In the genomic region with DNA sequence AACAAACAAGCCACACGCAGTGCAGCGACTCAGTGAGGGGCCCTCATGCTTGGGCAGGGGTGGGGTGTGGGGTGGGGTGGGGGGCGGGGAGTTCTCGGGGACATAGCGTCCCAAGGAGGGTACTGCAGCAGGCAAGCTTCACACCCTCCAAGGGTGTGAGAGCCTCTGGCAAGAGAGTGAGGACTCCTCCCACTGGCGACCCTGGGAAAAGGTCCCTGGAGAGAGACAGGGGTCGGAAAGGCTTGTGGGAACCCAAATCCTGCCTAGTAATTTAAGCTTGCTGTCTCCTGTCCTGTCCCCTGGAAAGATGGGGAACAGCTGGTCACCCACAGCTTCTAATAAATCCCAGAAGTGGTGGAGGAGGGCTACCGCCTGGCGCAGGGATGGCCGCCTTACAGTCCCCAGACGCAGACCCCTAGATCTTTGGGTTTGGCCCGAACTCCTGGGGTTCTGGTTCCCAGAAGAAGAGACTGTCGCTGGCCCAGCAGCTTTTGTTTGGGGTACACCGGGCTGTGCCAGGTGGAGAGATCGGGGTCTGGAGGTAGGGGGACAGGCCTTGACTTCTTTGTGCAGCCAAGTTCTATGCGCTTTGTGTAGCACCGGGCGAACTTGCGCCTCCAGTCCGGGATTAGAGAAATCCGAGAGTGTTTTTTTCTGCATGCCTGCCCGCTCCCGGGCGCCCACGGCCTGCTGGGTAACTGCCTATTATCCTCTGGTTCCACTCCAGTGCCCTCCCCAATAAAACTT, we compare ENCODE assay signal across 10 mouse cellular contexts. TPM values are rescaled to one million over a fixed set of nuclear protein-coding genes. Genes with fewer than 3 reads are reported as not detected.
A peak's percentile ranks its signal among the peaks of the same experiment; 100 is the strongest.
DNase-seq lines count a peak whose midpoint lies in the region; ATAC-seq and TF ChIP-seq lines count a peak whose summit lies in the region.
"Had no signal": no experiment of that assay in that cellular context is flagged by ENCODE, and none has a peak within 500 bp of the region (broad histone marks: within the 10 kb centered on the region; RNA-seq: fewer than 3 reads in every experiment).

No protein-coding gene starts in this region.

- no peak for TF ChIP-seq CTCF in E14TG2a.4 (conservative IDR thresholded peaks at IDR 0.05; ENCODE audit: low read length)
- TF ChIP-seq CTCF in intestine, postnatal 0 days (IDR thresholded peaks at IDR 0.05; ENCODE audit: low read depth), result no peak

- peak overlapping the region; percentile 57 for H3K4me3 ChIP-seq in E14TG2a.4 (replicated peaks; ENCODE audit: low read length)
- peak overlapping the region; percentile 22 for H3K4me3 ChIP-seq in embryonic facial prominence, embryonic 14.5 days (ENCODE audit: low read depth, low read length)
- H3K4me3 ChIP-seq in intestine, postnatal 0 days (ENCODE audit: low read depth, low read length), result peak overlapping the region; percentile 20
- H3K4me3 ChIP-seq in liver, embryonic 12.5 days, result no peak overlapping the region
- H3K4me3 ChIP-seq: liver, embryonic 15.5 days had no signal

- under 1% methylated on average over 22 of the region's 25 CpGs for WGBS in embryonic facial prominence, embryonic 14.5 days
- 2% methylated on average over 25 of the region's 25 CpGs for WGBS in intestine, postnatal 0 days
- 3% methylated on average over 25 of the region's 25 CpGs for WGBS in liver, embryonic 12.5 days (ENCODE audit: insufficient replicate concordance)

- H3K27ac ChIP-seq in embryonic facial prominence, embryonic 14.5 days (replicated peaks; ENCODE audit: low read depth, low read length), result no peak overlapping the region; the same call in 1 of the 2 replicates
- H3K27ac ChIP-seq in intestine, postnatal 0 days (ENCODE audit: low read depth, low read length), result no peak overlapping the region
- H3K27ac ChIP-seq in liver, embryonic 12.5 days, result no peak overlapping the region
- H3K27ac ChIP-seq: liver, embryonic 15.5 days had no signal

- ATAC-seq in embryonic facial prominence, embryonic 14.5 days (ENCODE audit: low read depth), result peak; percentile 83
- ATAC-seq in intestine, postnatal 0 days, result no peak
- no peak for ATAC-seq in cerebellum, adult (ENCODE audit: insufficient number of reproducible peaks, low FRiP score, low TSS enrichment)
- ATAC-seq in liver, embryonic 12.5 days, result no peak

- DNase-seq in embryonic facial prominence, embryonic 14.5 days (ENCODE audit: low spot score), result peak; percentile 78
- DNase-seq in lung, postnatal 14 days, result peak; percentile 11
- no peak for DNase-seq in left cerebral cortex, adult 8-10 months (ENCODE audit: low spot score in 2 of 2)
- DNase-seq in adrenal gland, adult 2 months, result no peak

- no peaks in the 10 kb centered on the region for H3K36me3 ChIP-seq in E14TG2a.4 (ENCODE audit: insufficient read depth, low read length)
- H3K36me3 ChIP-seq in embryonic facial prominence, embryonic 14.5 days (ENCODE audit: control insufficient read depth, insufficient read depth, low read length), result no peaks in the 10 kb centered on the region
- no peaks in the 10 kb centered on the region for H3K36me3 ChIP-seq in intestine, postnatal 0 days (ENCODE audit: control insufficient read depth, insufficient read depth)
- no peaks in the 10 kb centered on the region for H3K36me3 ChIP-seq in liver, embryonic 12.5 days
- H3K36me3 ChIP-seq: liver, embryonic 15.5 days had no signal

- H3K9me3 ChIP-seq in E14TG2a.4 (ENCODE audit: low read length), result no peaks in the 10 kb centered on the region
- H3K9me3 ChIP-seq in embryonic facial prominence, embryonic 14.5 days (ENCODE audit: control insufficient read depth, low read length), result no peaks in the 10 kb centered on the region
- H3K9me3 ChIP-seq in intestine, postnatal 0 days (ENCODE audit: control insufficient read depth), result no peaks in the 10 kb centered on the region
- no peaks in the 10 kb centered on the region for H3K9me3 ChIP-seq in liver, embryonic 12.5 days (replicated peaks)
- H3K9me3 ChIP-seq: liver, embryonic 15.5 days had no signal

- peak overlapping the region; percentile 43; the same call in 1 of the 2 replicates for H3K9ac ChIP-seq in embryonic facial prominence, embryonic 14.5 days (ENCODE audit: low read depth, low read length)
- no peak overlapping the region for H3K9ac ChIP-seq in intestine, postnatal 0 days (ENCODE audit: low read depth, low read length)
- H3K9ac ChIP-seq in liver, embryonic 12.5 days, result no peak overlapping the region
- H3K9ac ChIP-seq: liver, embryonic 15.5 days had no signal

- peaks cover 85% of the 10 kb centered on the region for H3K27me3 ChIP-seq in E14TG2a.4 (ENCODE audit: insufficient read depth, low read length)
- H3K27me3 ChIP-seq in embryonic facial prominence, embryonic 14.5 days (replicated peaks; ENCODE audit: control insufficient read depth, insufficient read depth, low read length), result peaks cover 34% of the 10 kb centered on the region
- H3K27me3 ChIP-seq in intestine, postnatal 0 days (replicated peaks; ENCODE audit: control insufficient read depth, insufficient read depth, low read length), result peaks cover 70% of the 10 kb centered on the region
- peaks cover 98% of the 10 kb centered on the region for H3K27me3 ChIP-seq in liver, embryonic 12.5 days (replicated peaks)

- H3K4me1 ChIP-seq in E14TG2a.4 (replicated peaks; ENCODE audit: low read depth, low read length), result peaks cover 18% of the 10 kb centered on the region
- H3K4me1 ChIP-seq in embryonic facial prominence, embryonic 14.5 days (ENCODE audit: control insufficient read depth, insufficient read depth, low read length), result 0 out of 2 replicates have a peak, but pooled peaks cover 7% of the 10 kb centered on the region
- 0 out of 2 replicates have a peak, but pooled peaks cover 2% of the 10 kb centered on the region for H3K4me1 ChIP-seq in intestine, postnatal 0 days (replicated peaks; ENCODE audit: control insufficient read depth, insufficient read depth, low read length)
- H3K4me1 ChIP-seq in liver, embryonic 12.5 days, result no peaks in the 10 kb centered on the region
- H3K4me1 ChIP-seq: liver, embryonic 15.5 days had no signal

- peak overlapping the region; percentile 48 for H3K4me2 ChIP-seq in embryonic facial prominence, embryonic 14.5 days (ENCODE audit: low read depth, low read length)
- H3K4me2 ChIP-seq in intestine, postnatal 0 days (replicated peaks; ENCODE audit: low read depth), result peak overlapping the region; percentile 49
- H3K4me2 ChIP-seq in liver, embryonic 12.5 days, result no peak overlapping the region
- H3K4me2 ChIP-seq: liver, embryonic 15.5 days had no signal

RNA-seq across cellular contexts. Expression of a gene that starts 56.1 kb away (rescaled TPM):
- polyA plus RNA-seq in embryonic facial prominence, embryonic 14.5 days (2014; fragmentation: Nextera tagmentation; extraction: Ambion mirVana), result 2.5 and 2.9 TPM in 2 replicates
- not detected in 2 replicates for polyA plus RNA-seq in intestine, postnatal 0 days (2015; fragmentation: Nextera tagmentation; extraction: Ambion mirVana)
- total RNA-seq in left cerebral cortex, adult 8-10 months (2022), result under 1 TPM in 3 of 4 experiments, not detected in 1; 0.14 to 0.74 (median 0.14) TPM
- total RNA-seq in adrenal gland, adult 2 months (2021), result not detected
- polyA plus RNA-seq in adrenal gland, adult 2 months (2012; rRNA removed), result 0.04 TPM in 1 of 2 replicates, not detected in the other
- polyA plus RNA-seq in liver, embryonic 12.5 days (2016; fragmentation: Nextera tagmentation; extraction: Ambion mirVana), result not detected in 2 replicates
- polyA plus RNA-seq: cortical plate, adult 2 months; liver, embryonic 15.5 days had no signal

Comparison
In these comparisons a context has a peak if more than half of its experiments do, and no peak if none do; other contexts are left out.
1. DNase-seq: peak in embryonic facial prominence, embryonic 14.5 days (single experiment) and lung, postnatal 14 days (single experiment); none in left cerebral cortex, adult 8-10 months (0 of 2) and adrenal gland, adult 2 months (single experiment).